Mouse (Mus musculus) adipocyte (in vitro differentiated cells): ENCODE measurements around the gene Btnl6.
"Not testable (repeated sequence)": the region's sequence is repeated elsewhere in the genome, so short reads cannot be mapped to it uniquely, and the experiment has no call there.

ENCODE experiments used
- DNase-seq: peaks from one replicate; pipeline ENCODE4 v3.0.0-alpha.2; 2016; ENCODE audit warnings: low spot score

Btnl6 gene

GRCm38 (mm10) chr17:34517252-34517651 lies at the start of gene Btnl6:
Gene Btnl6 (minus strand): TSS chr17:34517352.
- DNase-seq: no peak

DNA sequence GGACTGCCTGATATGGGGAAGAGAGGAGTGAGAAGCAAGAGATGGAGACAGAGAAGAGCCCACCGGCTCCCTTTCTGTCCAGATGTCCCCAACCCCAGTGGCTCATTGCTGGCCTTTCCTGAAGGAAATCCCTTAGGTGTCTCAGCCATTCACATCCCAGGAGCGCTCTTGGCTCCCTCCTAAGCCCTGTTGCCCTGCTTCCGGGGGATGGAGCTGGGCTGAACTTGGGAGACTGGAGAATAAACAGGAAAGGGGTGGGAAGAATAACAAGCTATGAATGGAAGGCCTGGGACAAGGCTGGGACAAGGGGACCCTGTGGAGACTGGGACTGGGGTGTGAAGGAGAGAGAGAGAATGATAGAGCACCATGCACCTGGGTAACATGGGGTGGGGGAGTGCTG lies 47.6 kb upstream of the Btnl6 start:
- no peak for DNase-seq

- no peak for DNase-seq
Observed at GRCm38 (mm10) chr17:34564003-34564421, 46.9 kb upstream of the Btnl6 start, which contains the start of gene Notch4. Gene Notch4 (plus strand): TSS chr17:34564268.

DNA sequence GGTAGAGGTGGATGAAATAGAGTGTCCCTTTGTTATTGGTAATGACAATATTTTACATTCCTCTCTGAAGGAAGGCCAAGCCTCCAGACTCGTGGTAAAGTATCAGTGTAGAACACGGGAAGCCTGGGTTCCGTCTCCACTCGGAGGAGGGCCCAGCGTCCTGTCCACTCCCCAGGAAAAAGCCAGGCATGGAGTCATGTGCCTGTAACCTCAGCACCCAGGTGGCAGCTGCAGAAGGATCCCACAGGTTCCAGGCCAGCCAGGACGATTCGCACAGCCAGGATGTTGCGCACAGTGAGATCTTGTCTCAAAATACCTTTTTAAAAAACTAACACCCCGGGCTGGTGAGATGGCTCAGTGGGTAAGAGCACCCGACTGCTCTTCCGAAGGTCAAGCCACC lies 46.2 kb upstream of the Btnl6 start:
- DNase-seq: no peak

DNA sequence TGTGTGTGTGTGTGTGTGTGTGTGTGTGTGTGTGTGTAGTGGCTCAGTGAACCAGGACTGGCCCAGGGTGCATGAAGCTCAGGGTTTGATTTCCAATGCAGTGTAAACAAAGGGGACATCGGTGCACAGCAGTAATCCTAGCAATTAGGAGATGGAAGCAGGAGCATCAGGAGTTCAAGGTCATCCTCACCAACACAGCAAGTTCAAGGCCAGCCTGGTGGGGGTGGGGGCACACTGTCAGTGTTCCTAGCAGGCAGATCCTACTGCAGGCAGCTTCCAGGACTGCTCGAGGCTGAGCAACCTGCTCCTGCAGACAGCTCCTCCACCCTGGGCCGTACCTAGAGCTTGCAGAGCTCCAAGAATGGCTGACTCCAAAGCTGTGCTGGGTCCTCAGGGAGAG lies 45.4 kb upstream of the Btnl6 start:
- no peak for DNase-seq

DNA sequence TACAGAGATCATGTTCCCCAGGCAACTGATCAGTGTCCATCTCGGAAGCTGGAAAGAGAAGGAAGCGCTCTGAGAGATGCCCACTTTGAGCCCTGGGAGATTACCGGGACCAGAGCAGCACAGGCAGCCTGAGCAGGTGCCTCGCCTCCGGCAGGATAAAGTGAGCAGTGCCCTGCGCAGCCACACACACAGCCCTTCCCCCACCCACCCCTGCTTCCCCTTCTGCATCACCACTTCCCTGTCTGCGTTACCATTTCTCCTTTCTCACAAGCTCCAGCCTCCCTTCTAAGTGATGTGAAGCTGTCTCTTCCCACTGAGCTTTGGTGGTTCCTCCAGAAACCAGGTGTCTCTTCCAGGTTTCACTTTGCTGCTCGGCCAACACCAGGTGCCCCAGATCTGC lies 44.0 kb upstream of the Btnl6 start:
- no peak for DNase-seq

GRCm38 (mm10) chr17:34560438-34560837 lies 43.3 kb upstream of the Btnl6 start:
- no peak for DNase-seq

- DNase-seq: no peak
Observed at GRCm38 (mm10) chr17:34559895-34560294, 42.7 kb upstream of the Btnl6 start.

GRCm38 (mm10) chr17:34559116-34559515 lies 42.0 kb upstream of the Btnl6 start:
- DNase-seq: no peak

- DNase-seq: no peak
Observed at GRCm38 (mm10) chr17:34557411-34557810, 40.3 kb upstream of the Btnl6 start.

DNA sequence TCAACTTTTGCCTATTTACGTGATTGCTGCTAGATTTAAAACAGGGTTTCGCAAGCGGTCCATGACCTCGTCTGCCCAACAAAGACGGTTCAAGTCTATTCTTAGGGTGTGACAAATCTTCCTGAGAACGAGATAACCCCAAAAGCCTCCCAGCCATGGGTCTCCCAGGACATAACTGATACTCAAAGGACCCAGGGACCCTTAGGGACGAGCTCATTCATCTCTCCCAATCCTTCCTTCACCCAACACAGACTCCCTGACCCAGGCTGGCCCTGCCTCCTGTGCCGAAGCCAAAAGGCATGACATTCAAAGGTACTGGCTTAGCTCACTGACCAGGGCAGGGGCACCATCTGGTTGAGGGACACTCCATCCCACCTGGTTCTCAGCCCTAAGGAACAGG lies 39.3 kb upstream of the Btnl6 start:
- no peak for DNase-seq

- DNase-seq: peak; percentile 79
Observed at GRCm38 (mm10) chr17:34555483-34555882, 38.3 kb upstream of the Btnl6 start.

DNA sequence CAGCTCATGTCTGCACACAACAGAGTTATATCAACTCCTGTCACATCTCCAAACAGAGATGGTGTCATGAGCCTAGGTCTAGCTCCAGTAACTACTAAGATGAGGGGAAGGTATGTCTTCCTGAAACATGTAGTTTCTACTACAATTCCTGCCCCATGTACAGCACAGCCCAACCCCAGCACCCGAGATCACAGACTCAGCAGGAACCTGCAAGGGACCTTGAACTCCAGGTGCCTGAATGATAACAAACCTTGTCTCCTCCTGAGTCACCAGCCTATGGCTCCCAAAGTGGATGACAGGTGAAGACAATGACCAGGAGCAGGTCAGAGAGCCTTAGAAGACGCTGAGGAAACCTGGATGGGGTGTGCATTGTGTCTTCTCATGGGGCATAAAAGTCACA lies 32.7 kb upstream of the Btnl6 start:
- DNase-seq: no peak

- DNase-seq: no peak
Observed at GRCm38 (mm10) chr17:34549156-34549555, 32.0 kb upstream of the Btnl6 start.

DNA sequence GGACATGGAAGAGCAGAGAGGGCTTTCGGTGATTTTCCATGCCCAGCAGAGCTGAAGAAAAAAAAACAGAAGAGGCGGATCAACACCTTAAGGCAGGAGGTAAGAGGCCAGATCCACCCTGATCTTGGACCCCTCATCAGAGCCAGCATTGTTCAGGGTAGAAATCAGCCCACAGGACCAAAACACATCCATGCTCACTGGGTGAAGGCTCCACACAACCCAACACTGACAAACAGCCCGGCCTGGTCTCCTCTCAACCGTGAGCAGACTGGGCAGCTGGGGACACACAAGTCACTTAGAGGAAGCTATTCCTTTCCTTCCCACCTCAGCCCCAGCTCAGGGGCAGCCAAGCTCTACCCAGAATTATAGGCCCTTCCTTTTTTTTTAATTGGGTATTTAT lies 30.4 kb upstream of the Btnl6 start:
- DNase-seq: no peak

GRCm38 (mm10) chr17:34546797-34547196 lies 29.6 kb upstream of the Btnl6 start:
- no peak for DNase-seq

GRCm38 (mm10) chr17:34543567-34543966 lies 26.4 kb upstream of the Btnl6 start:
- not testable (repeated sequence) for DNase-seq

- DNase-seq: no peak
Observed at GRCm38 (mm10) chr17:34532671-34533070, 15.5 kb upstream of the Btnl6 start.

DNA sequence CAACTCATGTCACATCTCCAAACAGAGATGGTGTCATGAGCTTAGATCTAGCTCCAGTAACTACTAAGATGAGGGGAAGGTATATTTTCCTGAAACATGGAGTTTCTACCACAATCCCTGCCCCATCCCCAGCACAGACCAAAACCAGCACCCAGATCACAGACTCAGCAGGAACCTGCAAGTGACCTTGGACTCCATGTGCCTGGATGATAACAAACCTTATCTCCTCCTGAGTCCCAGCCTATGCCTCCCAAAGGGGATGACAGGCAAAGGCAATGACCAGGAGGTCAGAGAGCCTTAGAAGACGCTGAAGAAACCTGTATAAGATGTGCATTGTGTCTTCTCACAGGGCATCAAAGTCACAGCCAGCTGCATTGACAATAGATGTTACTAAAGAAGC lies 1.8 kb upstream of the Btnl6 start:
- no peak for DNase-seq

- not testable (repeated sequence) for DNase-seq
Observed at GRCm38 (mm10) chr17:34518571-34518970, 1.4 kb upstream of the Btnl6 start.

DNA sequence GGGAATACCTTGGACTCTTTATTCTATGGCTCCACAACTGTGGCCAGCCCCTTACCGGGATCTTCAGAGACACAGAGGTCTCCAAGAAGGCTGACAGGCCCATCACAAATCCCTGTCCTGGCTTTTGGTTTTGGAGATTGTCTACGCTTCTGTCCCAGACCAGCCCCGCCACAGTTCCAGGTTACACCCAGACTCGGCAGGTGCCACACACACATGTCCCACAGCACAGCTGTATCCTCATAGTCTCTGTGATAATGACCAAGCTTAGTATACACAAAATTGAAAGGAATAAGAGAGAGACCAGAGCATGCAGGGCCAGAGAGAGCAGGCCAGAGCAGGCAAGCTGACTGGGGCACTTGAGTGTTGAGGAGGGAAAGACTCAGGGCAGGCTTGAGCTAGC lies 643 bp upstream of the Btnl6 start:
- no peak for DNase-seq

DNA sequence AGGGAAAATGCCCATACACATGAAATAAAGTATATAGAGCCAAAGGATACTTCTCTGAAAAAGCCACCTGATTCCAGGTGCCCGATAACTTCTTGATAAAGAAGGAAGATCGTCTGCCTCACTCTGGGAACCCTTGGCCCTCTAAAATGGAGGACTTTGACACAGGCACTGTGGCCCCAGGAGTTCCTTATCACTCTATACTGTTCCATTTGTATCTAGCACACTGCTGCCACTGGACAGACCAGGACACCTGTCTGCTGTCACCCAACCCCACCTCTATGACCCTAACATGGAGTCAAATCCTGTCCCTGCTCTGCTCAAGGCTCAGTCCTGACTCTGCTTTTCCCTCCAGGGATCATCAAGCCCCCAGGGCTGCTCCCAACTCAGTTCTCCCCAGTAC lies 638 bp downstream of the Btnl6 start:
- no peak for DNase-seq

DNA sequence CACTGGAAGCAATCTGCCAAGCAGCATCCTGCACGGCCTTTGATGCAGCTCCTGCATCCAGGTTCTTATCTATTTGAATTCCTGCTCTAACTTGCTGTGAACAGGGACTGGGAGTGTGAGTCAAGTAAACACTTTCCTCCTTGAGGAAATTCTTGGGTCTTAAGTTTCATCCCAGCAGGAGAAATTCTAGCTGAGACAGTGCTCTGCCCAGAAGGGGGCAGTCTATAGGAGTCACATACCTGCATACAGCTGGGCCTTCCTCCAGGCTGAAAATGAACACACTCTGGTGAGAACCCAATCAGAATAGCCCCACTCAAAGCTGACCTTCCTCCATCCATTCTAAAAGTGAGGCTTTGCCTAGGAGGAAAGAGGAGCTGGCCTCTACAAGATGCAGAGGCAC lies 5.4 kb downstream of the Btnl6 start:
- not testable (repeated sequence) for DNase-seq

DNA sequence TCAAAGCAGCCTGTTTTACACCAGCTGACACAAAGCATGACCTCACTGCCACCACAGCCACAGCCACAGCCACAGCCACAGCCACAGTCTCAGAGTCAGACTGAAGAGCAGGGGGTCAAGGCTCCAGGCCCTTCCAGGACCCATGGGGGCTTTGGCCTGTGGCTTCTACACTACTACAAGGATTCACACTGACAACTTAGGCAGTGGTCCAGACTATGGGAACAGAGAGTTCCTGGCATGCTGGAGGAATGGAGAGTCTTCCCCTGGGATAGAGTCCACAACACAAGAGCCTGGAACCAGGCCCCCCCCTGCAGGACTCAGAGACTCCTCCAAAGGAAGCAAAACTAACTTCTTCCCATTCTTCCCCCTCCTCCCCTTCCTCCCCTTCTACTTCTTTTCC lies 9.6 kb downstream of the Btnl6 start:
- DNase-seq: no peak

GRCm38 (mm10) chr17:34497726-34498125 lies 19.4 kb downstream of the Btnl6 start:
- DNase-seq: not testable (repeated sequence)
